Mouse (Mus musculus) hindbrain, embryonic 14.5 days (tissue): ENCODE measurements around the gene Skap1. TPM values are rescaled to one million over a fixed set of nuclear protein-coding genes. Genes with fewer than 3 reads are reported as not detected.
A peak's percentile ranks its signal among the peaks of the same experiment; 100 is the strongest.

Experiments
- ATAC-seq: fragments of 200-750 bp; cut with Nextera tagmentation; 2 replicates; pipeline ENCODE4 v1.8.0; 2017; ENCODE audit warnings: moderate number of reproducible peaks, mild to moderate bottlenecking, moderate TSS enrichment, moderate library complexity; ENCODE audit not compliant: low FRiP score
- DNase-seq: peaks from one replicate; pipeline ENCODE4 v3.0.0-alpha.2; 2015; ENCODE audit warnings: low spot score
- H3K27ac ChIP-seq: fragments of 300-500 bp; sonication (generic); 2 replicates; pipeline ENCODE4 v1.5.1; 2014; ENCODE audit warnings: mild to moderate bottlenecking, moderate library complexity
- H3K27me3 ChIP-seq: fragments of 300-500 bp; sonication (generic); 2 replicates; pipeline ENCODE4 v1.6.1; 2014; ENCODE audit warnings: mild to moderate bottlenecking, low read length, mixed read lengths; ENCODE audit not compliant: control insufficient read depth, insufficient read depth
- H3K36me3 ChIP-seq: fragments of 300-500 bp; sonication (generic); replicated peaks from 2 replicates; pipeline ENCODE4 v1.6.1; 2014; ENCODE audit not compliant: control insufficient read depth, insufficient read depth
- H3K4me1 ChIP-seq: fragments of 300-500 bp; sonication (generic); replicated peaks from 2 replicates; pipeline ENCODE4 v1.6.1; 2014; ENCODE audit warnings: antibody characterized with exemption, low read length, mixed read lengths; ENCODE audit not compliant: control insufficient read depth, insufficient read depth
- H3K4me2 ChIP-seq: fragments of 300-500 bp; sonication (generic); replicated peaks from 2 replicates; pipeline ENCODE4 v1.6.1; 2014; ENCODE audit warnings: mild to moderate bottlenecking, moderate library complexity
- H3K4me3 ChIP-seq: fragments of 300-500 bp; sonication (generic); replicated peaks from 2 replicates; pipeline ENCODE4 v1.5.1; 2014; ENCODE audit warnings: mild to moderate bottlenecking, low read length
- H3K9ac ChIP-seq: fragments of 300-500 bp; sonication (generic); 2 replicates; pipeline ENCODE4 v1.6.1; 2014
- H3K9me3 ChIP-seq: fragments of 300-500 bp; sonication (generic); 2 replicates; pipeline ENCODE4 v1.6.1; 2016; ENCODE audit warnings: low read length; ENCODE audit not compliant: control insufficient read depth
- WGBS: fragments of 180-500 bp; shearing (Covaris S2); extraction: QIAGEN DNeasy Blood & Tissue Kit; methylation state at CpG from one replicate; pipeline ENCODE4 v1.1.7; 2014; 5-methylcytosine and 5-hydroxymethylcytosine counted together
- polyA plus RNA-seq: library from polyadenylated mRNA; unstranded; fragments of >200 nt; fragmentation: Nextera tagmentation; extraction: Ambion mirVana; gene quantifications from 2 replicates; pipeline ENCODE4 v1.2.1, GENCODE M21; 2014

Gene Skap1
- polyA plus RNA-seq, 1 experiment from 2014 or later = 10.3 TPM

GRCm38 (mm10) chr11:96786731-96787450 is 322.5 kb downstream of the Skap1 start:
- Histone ChIP-seq H3K36me3 (peaks cover 6% of the 10 kb centered on the region; the same call in 1 of the 2 replicates), H3K4me2 (no peak overlapping the region), H3K9me3 (no peaks in the 10 kb centered on the region), H3K4me3 (no peak overlapping the region), H3K9ac (no peak overlapping the region), H3K4me1 (peaks cover 20% of the 10 kb centered on the region), H3K27me3 (no peaks in the 10 kb centered on the region), H3K27ac (no peak overlapping the region)
- WGBS = 30% methylated on average over 9 of the region's 9 CpGs
- no peak for ATAC-seq
- DNase-seq = no peak

GRCm38 (mm10) chr11:96788871-96789795 is 324.7 kb downstream of the Skap1 start, which contains the start of gene Cbx1:
Gene Cbx1 (plus strand): TSS chr11:96789127.
- Histone ChIP-seq H3K27me3 (no peaks in the 10 kb centered on the region), H3K9me3 (no peaks in the 10 kb centered on the region), H3K9ac (peak within 1 kb of the TSS; percentile 90), H3K36me3 (peaks cover 8% of the 10 kb centered on the region; the same call in 1 of the 2 replicates), H3K4me1 (peaks cover 24% of the 10 kb centered on the region), H3K4me2 (peak within 1 kb of the TSS; percentile 94), H3K4me3 (peak within 1 kb of the TSS; percentile 97), H3K27ac (peak within 1 kb of the TSS; percentile 97)
- ATAC-seq (peak; percentile 97), DNase-seq (peak; percentile 92)
- 1% methylated on average over 93 of the region's 93 CpGs for WGBS

GRCm38 (mm10) chr11:96789990-96790389 is 325.6 kb downstream of the Skap1 start:
- Histone ChIP-seq H3K9ac (peak overlapping the region; percentile 90), H3K36me3 (peaks cover 8% of the 10 kb centered on the region), H3K4me2 (peak overlapping the region; percentile 94), H3K4me3 (peak overlapping the region; percentile 97), H3K9me3 (no peaks in the 10 kb centered on the region), H3K27me3 (no peaks in the 10 kb centered on the region), H3K27ac (no peak overlapping the region), H3K4me1 (peaks cover 24% of the 10 kb centered on the region)
- 8% methylated on average over 5 of the region's 5 CpGs for WGBS
- DNase-seq (no peak), ATAC-seq (no peak)

GRCm38 (mm10) chr11:96790681-96791080 is 326.3 kb downstream of the Skap1 start:
- peak overlapping the region; percentile 90; the same call in 1 of the 2 replicates for H3K9ac ChIP-seq
- 4% methylated on average over 1 of the region's 1 CpGs for WGBS
- DNase-seq = no peak
- H3K4me1 ChIP-seq = peaks cover 24% of the 10 kb centered on the region
- peak overlapping the region; percentile 94 for H3K4me2 ChIP-seq
- peak overlapping the region; percentile 97 for H3K4me3 ChIP-seq
- ATAC-seq = no peak
- peaks cover 14% of the 10 kb centered on the region for H3K36me3 ChIP-seq
- no peaks in the 10 kb centered on the region for H3K27me3 ChIP-seq
- no peak overlapping the region for H3K27ac ChIP-seq
- no peaks in the 10 kb centered on the region for H3K9me3 ChIP-seq

- Histone ChIP-seq H3K27ac (no peak overlapping the region), H3K9ac (no peak overlapping the region), H3K4me3 (no peak overlapping the region), H3K36me3 (peaks cover 22% of the 10 kb centered on the region), H3K9me3 (no peaks in the 10 kb centered on the region), H3K4me2 (no peak overlapping the region), H3K27me3 (no peaks in the 10 kb centered on the region), H3K4me1 (peaks cover 16% of the 10 kb centered on the region)
- no peak for ATAC-seq
- DNase-seq = no peak
- WGBS = 98% methylated on average over 13 of the region's 13 CpGs
Observed at GRCm38 (mm10) chr11:96795491-96795890, 331.1 kb downstream of the Skap1 start.

GRCm38 (mm10) chr11:96796081-96796480 is 331.7 kb downstream of the Skap1 start:
- no peak for DNase-seq
- no peak overlapping the region for H3K9ac ChIP-seq
- H3K27me3 ChIP-seq = no peaks in the 10 kb centered on the region
- ATAC-seq = no peak
- WGBS = 98% methylated on average over 2 of the region's 2 CpGs
- no peak overlapping the region for H3K4me2 ChIP-seq
- H3K4me1 ChIP-seq = peaks cover 10% of the 10 kb centered on the region
- H3K4me3 ChIP-seq = no peak overlapping the region
- no peak overlapping the region for H3K27ac ChIP-seq
- peaks cover 26% of the 10 kb centered on the region for H3K36me3 ChIP-seq
- H3K9me3 ChIP-seq = no peaks in the 10 kb centered on the region

GRCm38 (mm10) chr11:96796586-96796985 is 332.2 kb downstream of the Skap1 start:
- Histone ChIP-seq H3K9ac (no peak overlapping the region), H3K36me3 (peaks cover 29% of the 10 kb centered on the region), H3K27ac (no peak overlapping the region), H3K4me3 (no peak overlapping the region), H3K27me3 (no peaks in the 10 kb centered on the region), H3K4me1 (peaks cover 7% of the 10 kb centered on the region), H3K9me3 (no peaks in the 10 kb centered on the region), H3K4me2 (no peak overlapping the region)
- DNase-seq (no peak), ATAC-seq (no peak)
- 67% methylated on average over 1 of the region's 1 CpGs for WGBS

GRCm38 (mm10) chr11:96799511-96799910 is 335.1 kb downstream of the Skap1 start:
- Histone ChIP-seq H3K36me3 (peaks cover 52% of the 10 kb centered on the region), H3K9ac (no peak overlapping the region), H3K4me2 (no peak overlapping the region), H3K9me3 (no peaks in the 10 kb centered on the region), H3K4me1 (no peaks in the 10 kb centered on the region), H3K27ac (no peak overlapping the region), H3K27me3 (no peaks in the 10 kb centered on the region), H3K4me3 (no peak overlapping the region)
- WGBS = 94% methylated on average over 2 of the region's 2 CpGs
- DNase-seq (no peak), ATAC-seq (no peak)

- H3K36me3 ChIP-seq = peaks cover 100% of the 10 kb centered on the region
- H3K4me1 ChIP-seq = no peaks in the 10 kb centered on the region
- no peaks in the 10 kb centered on the region for H3K9me3 ChIP-seq
- H3K27me3 ChIP-seq = no peaks in the 10 kb centered on the region
- no peak overlapping the region for H3K27ac ChIP-seq
- DNase-seq = no peak
- H3K4me3 ChIP-seq = no peak overlapping the region
- no peak for ATAC-seq
- WGBS = 96% methylated on average over 5 of the region's 5 CpGs
- H3K9ac ChIP-seq = no peak overlapping the region
- no peak overlapping the region for H3K4me2 ChIP-seq
Observed at GRCm38 (mm10) chr11:96805606-96806005, 341.2 kb downstream of the Skap1 start.
